Mouse (Mus musculus): ENCODE data around the gene Fuk. TPM values are rescaled to one million over a fixed set of nuclear protein-coding genes. Genes with fewer than 3 reads are reported as not detected.

Gene Fuk
- 1 to 10 TPM; 5.8 to 7.7 TPM for polyA plus RNA-seq (2017; shearing (Covaris generic))

DNA sequence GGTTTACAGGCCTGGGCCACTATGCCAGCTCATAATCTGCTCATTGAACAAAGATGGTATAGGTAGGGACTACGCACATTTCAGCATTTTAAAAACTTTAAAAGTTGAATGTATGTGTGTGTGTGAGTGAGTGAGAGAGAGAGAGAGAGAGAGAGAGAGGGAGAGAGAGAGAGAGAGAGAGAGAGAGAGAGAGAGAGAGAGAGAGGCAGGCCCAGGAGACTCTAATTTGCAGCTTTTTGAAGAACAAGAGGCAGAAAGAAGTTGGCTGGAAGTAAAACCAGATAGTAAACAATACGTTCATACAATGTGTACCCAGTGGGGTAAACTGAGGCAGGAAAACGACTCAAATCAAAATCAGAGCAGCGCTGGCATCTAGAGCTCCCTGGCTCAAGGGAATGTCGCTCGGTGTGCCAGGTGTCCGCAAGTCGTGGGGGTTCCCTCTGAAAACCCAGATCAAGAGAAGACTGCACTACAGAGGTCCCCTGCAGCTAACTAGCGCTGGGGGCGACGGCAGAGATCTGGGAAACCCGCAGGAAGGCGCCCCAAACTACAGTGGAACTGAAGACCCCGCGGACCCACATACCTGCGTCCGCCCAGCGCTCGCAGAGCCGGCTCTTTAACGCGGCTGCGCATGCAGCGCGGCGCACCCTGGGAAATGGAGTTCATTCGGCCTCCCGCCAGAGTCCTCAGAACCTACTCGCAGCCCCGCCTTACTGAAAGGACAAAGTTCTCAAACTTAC is at the start of gene Fuk:
Fuk (minus strand) TSS at position 650 of the 740 bp plus-strand sequence.

GRCm38 (mm10) chr8:110919341-110920031 is 17.2 kb upstream of the Fuk start, which contains the start of gene St3gal2:
St3gal2 (plus strand) TSS chr8:110919922.

DNA sequence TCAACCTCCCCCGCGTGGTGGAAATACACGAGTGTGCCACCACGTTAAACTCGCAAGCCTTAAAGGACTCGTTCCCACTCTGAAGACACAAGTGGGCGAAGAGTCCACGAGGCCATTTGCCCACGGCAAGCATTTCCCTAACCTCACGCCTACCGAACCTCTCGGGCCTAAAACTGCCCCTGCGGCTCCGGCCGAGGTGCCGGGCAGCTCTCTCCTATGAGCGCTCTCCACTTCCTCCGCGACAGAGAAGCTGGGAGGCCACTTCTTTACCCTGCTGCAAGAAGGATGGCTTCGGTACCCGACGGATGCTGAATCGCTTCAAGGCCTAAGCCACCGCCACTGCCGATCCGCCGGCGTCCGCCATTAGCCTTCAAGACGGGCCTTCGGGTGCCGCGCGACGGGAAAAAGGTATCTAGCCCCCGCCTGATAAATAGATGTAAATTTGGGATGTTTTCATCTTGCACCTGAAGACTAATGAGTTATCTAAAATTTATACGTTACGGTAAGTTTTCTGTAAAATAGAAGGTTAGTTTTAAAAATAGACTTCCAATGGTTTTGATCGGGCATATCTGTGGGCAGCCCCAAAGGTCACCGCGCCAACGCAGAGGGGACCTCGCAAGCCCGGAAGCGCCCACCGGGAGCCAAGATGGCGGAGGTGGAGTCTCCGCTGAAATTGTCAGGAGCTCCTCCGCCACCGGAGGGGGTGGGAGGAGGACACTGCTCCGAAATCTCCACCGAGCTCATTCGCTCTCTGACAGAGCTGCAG is 55.7 kb downstream of the Fuk start, which contains the start of the genes Cog4 and Sf3b3:
Cog4 (plus strand) TSS at position 196 of the 766 bp plus-strand sequence.
Sf3b3 (minus strand) TSS at position 383 of the 766 bp plus-strand sequence.

Other genes with a start within 250 kb of the Fuk start
- gene Mtss1l, start 181.0 kb downstream of the Fuk start, polyA plus RNA-seq (2017; shearing (Covaris generic)) = under 1 TPM; 0.15 to 0.27 TPM
- under 1 TPM in 1 of 2 experiments, not detected in 1; 0.66 TPM for gene Il34, start 96.6 kb downstream of the Fuk start, polyA plus RNA-seq (2017; shearing (Covaris generic))
- 10 to 100 TPM; 55.2 to 56.9 TPM for gene Cog4, start 55.9 kb downstream of the Fuk start, polyA plus RNA-seq (2017; shearing (Covaris generic))
- 100 to 1,000 TPM; 139 to 153 TPM for gene Sf3b3, start 55.7 kb downstream of the Fuk start, polyA plus RNA-seq (2017; shearing (Covaris generic))
- 10 to 100 TPM; 26.2 to 33.1 TPM for gene St3gal2, start 17.4 kb upstream of the Fuk start, polyA plus RNA-seq (2017; shearing (Covaris generic))
- gene Ddx19a, start 95.3 kb upstream of the Fuk start, polyA plus RNA-seq (2017; shearing (Covaris generic)) = 10 to 100 TPM; 24.9 to 27.7 TPM
- gene Ddx19b, start 129.3 kb upstream of the Fuk start, polyA plus RNA-seq (2017; shearing (Covaris generic)) = 10 to 100 TPM; 13.0 to 17.1 TPM
- 10 to 100 TPM; 34.3 to 53.3 TPM for gene Aars, start 130.7 kb upstream of the Fuk start, polyA plus RNA-seq (2017; shearing (Covaris generic))
- 10 to 100 TPM; 16.8 to 48.4 TPM for gene Exosc6, start 153.9 kb upstream of the Fuk start, polyA plus RNA-seq (2017; shearing (Covaris generic))
- gene Clec18a, start 189.9 kb upstream of the Fuk start, polyA plus RNA-seq (2017; shearing (Covaris generic)) = under 1 TPM in 1 of 2 experiments, not detected in 1; 0.09 TPM
- gene Pdpr, start 192.1 kb upstream of the Fuk start, polyA plus RNA-seq (2017; shearing (Covaris generic)) = 10 to 100 TPM; 14.0 to 14.6 TPM

Data from activated CD4-positive, CD25-positive, alpha-beta regulatory T cell (primary cell).